Mouse (Mus musculus) kidney, embryonic 16.5 days (tissue): ENCODE measurements around the gene Wrap73. TPM values are rescaled to one million over a fixed set of nuclear protein-coding genes. Genes with fewer than 3 reads are reported as not detected.
A peak's percentile ranks its signal among the peaks of the same experiment; 100 is the strongest.

Source experiments
- ATAC-seq: fragments of 200-750 bp; cut with Nextera tagmentation; 2 replicates; pipeline ENCODE4 v1.8.0; 2017; ENCODE audit warnings: moderate TSS enrichment; ENCODE audit not compliant: low FRiP score, low TSS enrichment
- H3K27ac ChIP-seq: fragments of 300-500 bp; sonication (generic); 2 replicates; pipeline ENCODE4 v1.5.1; 2014; ENCODE audit warnings: low read length
- H3K27me3 ChIP-seq: fragments of 300-500 bp; sonication (generic); 2 replicates; pipeline ENCODE4 v1.6.1; 2014; ENCODE audit warnings: low read length, control low read depth, mixed read lengths; ENCODE audit not compliant: insufficient read depth
- H3K36me3 ChIP-seq: fragments of 300-500 bp; sonication (generic); 2 replicates; pipeline ENCODE4 v1.6.1; 2014; ENCODE audit warnings: low read length, control low read depth, mixed read lengths; ENCODE audit not compliant: insufficient read depth
- H3K4me1 ChIP-seq: fragments of 300-500 bp; sonication (generic); 2 replicates; pipeline ENCODE4 v1.6.1; 2014; ENCODE audit warnings: low read length, control low read depth, mixed read lengths; ENCODE audit not compliant: insufficient read depth
- H3K4me2 ChIP-seq: fragments of 300-500 bp; sonication (generic); replicated peaks from 2 replicates; pipeline ENCODE4 v1.6.1; 2014; ENCODE audit warnings: low read depth, low read length
- H3K4me3 ChIP-seq: fragments of 300-500 bp; sonication (generic); 2 replicates; pipeline ENCODE4 v1.5.1; 2014; ENCODE audit warnings: mild to moderate bottlenecking, low read length
- H3K9ac ChIP-seq: fragments of 300-500 bp; sonication (generic); replicated peaks from 2 replicates; pipeline ENCODE4 v1.6.1; 2014; ENCODE audit warnings: low read length
- H3K9me3 ChIP-seq: fragments of 300-500 bp; sonication (generic); 2 replicates; pipeline ENCODE4 v1.6.1; 2016; ENCODE audit warnings: low read length, control low read depth
- WGBS: fragments of 180-500 bp; shearing (Covaris S2); extraction: QIAGEN DNeasy Blood & Tissue Kit; methylation state at CpG from one replicate; pipeline ENCODE4 v1.1.7; 2014; 5-methylcytosine and 5-hydroxymethylcytosine counted together
- polyA plus RNA-seq: library from polyadenylated mRNA; unstranded; fragments of >200 nt; fragmentation: Nextera tagmentation; extraction: Ambion mirVana; gene quantifications from 2 replicates; pipeline ENCODE4 v1.2.1, GENCODE M21; 2015

Wrap73 gene
- polyA plus RNA-seq, 1 experiment from 2014 or later = 46.0 TPM

DNA sequence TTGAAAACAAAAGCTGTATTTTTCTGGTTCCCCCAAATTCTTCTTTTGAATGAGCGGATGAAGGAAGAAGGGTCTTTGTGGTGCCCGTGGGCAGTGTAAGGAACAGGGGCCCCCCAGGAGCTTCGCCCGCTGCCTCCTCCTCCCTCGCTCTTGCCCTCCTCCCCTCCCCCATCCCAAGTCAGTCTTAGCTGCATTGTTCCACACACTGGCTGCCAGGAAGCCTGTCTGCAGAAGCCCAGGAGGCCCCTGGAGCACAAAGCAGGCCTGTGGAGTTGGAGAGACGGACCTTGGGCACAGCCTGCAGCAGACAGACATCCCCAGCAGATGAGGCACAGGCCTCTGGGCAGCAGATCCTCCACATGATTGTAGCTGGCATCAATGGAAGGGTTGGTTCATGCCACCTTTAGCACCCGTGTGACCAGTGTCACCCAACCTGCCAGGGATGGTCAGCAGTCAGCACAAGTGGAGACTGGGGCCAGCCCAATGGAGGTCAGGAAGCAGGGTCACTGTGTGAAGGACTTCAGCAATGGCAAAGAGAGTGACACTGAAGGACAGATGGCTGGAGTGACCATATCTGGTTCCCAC is 56.3 kb downstream of the Wrap73 start:
- no peak for ATAC-seq
- Histone ChIP-seq H3K27me3 (no peaks in the 10 kb centered on the region), H3K4me3 (no peak overlapping the region), H3K27ac (no peak overlapping the region), H3K9me3 (peaks cover 3% of the 10 kb centered on the region; the same call in 1 of the 2 replicates), H3K4me2 (no peak overlapping the region), H3K36me3 (no peaks in the 10 kb centered on the region), H3K4me1 (no peaks in the 10 kb centered on the region), H3K9ac (no peak overlapping the region)
- WGBS = 63% methylated on average over 7 of the region's 7 CpGs

DNA sequence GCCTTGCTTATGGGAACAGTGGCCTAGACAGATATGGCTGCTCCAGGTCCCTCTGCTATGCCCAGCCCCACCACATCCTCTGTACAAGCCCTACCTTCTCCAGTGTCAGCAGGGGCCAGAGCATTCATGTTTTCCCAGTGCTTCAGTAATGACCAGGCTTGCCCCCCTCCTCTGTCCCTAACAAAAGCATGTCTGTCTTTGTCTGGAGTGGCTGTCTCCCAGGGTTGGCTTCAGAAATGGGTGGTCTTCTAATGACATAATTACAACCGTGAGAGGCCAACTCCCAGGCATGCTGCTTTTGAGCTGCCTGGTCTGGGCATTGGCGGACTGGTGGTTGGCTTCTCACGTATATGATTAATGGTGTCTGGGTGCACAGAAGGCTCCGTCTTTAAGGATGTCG is 59.3 kb downstream of the Wrap73 start:
- H3K27ac ChIP-seq = no peak overlapping the region
- no peak overlapping the region for H3K9ac ChIP-seq
- no peaks in the 10 kb centered on the region for H3K27me3 ChIP-seq
- ATAC-seq = no peak
- H3K4me1 ChIP-seq = no peaks in the 10 kb centered on the region
- no peaks in the 10 kb centered on the region for H3K36me3 ChIP-seq
- WGBS = 61% methylated on average over 5 of the region's 5 CpGs
- no peak overlapping the region for H3K4me2 ChIP-seq
- no peak overlapping the region for H3K4me3 ChIP-seq
- no peaks in the 10 kb centered on the region for H3K9me3 ChIP-seq

DNA sequence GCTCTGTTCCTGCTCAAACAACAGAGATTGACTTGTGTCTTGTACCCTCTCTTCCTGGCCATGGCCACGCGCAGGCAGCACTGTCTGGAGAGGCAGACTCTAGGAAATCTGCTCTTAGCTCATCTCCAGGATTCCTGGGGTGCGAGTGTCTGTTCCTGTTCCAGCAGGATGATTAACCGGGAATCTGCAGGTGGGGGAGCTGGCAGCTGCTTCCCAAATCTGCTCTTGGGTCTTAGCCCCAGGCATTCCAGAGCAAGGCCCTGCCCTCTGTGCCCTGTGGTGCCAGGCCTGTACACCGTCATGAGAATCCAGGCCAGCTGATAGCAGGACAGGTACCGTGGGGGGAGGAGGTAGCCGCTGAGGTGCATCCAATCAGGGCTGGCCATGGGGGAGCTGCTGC is 62.4 kb downstream of the Wrap73 start:
- H3K36me3 ChIP-seq = no peaks in the 10 kb centered on the region
- H3K4me1 ChIP-seq = 0 out of 2 replicates have a peak, but pooled peaks cover 3% of the 10 kb centered on the region
- no peak overlapping the region for H3K4me2 ChIP-seq
- H3K27me3 ChIP-seq = no peaks in the 10 kb centered on the region
- peak overlapping the region; percentile 15; the same call in 1 of the 2 replicates for H3K9ac ChIP-seq
- no peak for ATAC-seq
- no peak overlapping the region for H3K4me3 ChIP-seq
- no peaks in the 10 kb centered on the region for H3K9me3 ChIP-seq
- 70% methylated on average over 7 of the region's 7 CpGs for WGBS
- H3K27ac ChIP-seq = no peak overlapping the region

DNA sequence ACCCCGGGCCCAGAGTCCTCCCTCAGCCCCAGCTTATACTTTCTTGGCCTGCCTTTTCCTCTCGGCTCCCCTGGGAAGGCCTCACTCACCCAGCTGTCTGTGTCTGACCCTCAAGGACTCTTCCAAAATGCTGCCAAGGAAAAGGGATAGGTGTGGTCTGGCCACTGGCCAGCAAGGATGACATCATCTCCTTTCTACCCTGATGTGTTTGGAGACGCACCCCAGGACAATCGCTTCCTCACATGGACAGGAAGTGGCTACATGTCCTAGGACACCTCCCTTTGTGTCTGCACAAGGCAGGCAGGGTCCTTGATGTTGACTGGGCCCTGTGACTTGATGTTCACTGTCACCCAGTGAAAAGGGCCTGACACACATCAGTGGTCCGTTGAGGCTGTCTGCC is 63.2 kb downstream of the Wrap73 start:
- Histone ChIP-seq H3K4me2 (no peak overlapping the region), H3K36me3 (no peaks in the 10 kb centered on the region), H3K27ac (no peak overlapping the region), H3K4me3 (no peak overlapping the region), H3K4me1 (0 out of 2 replicates have a peak, but pooled peaks cover 3% of the 10 kb centered on the region), H3K27me3 (no peaks in the 10 kb centered on the region), H3K9me3 (no peaks in the 10 kb centered on the region), H3K9ac (no peak overlapping the region)
- no peak for ATAC-seq
- 67% methylated on average over 5 of the region's 5 CpGs for WGBS

DNA sequence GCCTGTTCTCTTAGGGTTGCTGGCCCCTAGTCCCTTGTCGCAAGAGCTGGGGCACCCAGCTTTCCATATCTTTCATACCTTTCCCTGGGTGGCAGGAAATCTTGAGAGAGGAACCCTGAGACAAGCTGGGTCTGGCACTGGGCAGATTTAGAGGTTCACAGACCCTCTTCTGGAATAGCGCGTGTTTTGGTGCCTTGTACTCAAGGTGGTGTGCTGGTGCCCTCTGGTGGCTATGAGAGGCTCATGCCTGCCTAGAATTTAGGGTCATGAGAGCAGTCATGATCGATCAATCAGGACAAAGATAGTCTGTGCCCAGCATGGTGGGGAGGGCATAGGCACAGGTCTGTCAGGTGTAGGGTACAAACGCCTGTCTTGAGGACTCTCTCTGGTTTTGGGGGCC is 65.1 kb downstream of the Wrap73 start:
- Histone ChIP-seq H3K27me3 (no peaks in the 10 kb centered on the region), H3K36me3 (no peaks in the 10 kb centered on the region), H3K9me3 (no peaks in the 10 kb centered on the region), H3K4me1 (0 out of 2 replicates have a peak, but pooled peaks cover 3% of the 10 kb centered on the region), H3K9ac (no peak overlapping the region), H3K4me3 (no peak overlapping the region), H3K4me2 (no peak overlapping the region), H3K27ac (no peak overlapping the region)
- 15% methylated on average over 5 of the region's 5 CpGs for WGBS
- ATAC-seq = no peak

DNA sequence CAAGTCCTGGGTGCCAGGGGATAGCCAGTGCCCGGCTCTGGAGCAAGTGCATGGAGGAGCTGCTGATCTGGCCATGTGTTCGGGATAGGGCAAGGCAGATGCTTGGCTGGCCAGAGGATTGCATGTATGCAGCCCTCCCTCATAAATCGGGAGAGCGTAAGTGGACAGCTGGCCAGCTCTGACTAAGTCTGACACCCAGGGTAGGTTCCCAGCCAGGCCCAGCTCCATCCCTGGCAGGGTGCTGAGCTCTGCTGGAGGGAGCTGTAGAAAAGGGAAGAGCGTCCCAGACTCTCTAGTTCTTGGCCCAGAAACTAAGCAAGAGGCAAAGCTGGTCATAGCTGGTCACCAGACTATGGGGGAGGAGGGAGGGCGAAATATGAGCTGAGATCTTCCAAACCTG is 66.9 kb downstream of the Wrap73 start:
- no peaks in the 10 kb centered on the region for H3K36me3 ChIP-seq
- no peak overlapping the region for H3K9ac ChIP-seq
- 53% methylated on average over 6 of the region's 6 CpGs for WGBS
- no peak for ATAC-seq
- no peak overlapping the region for H3K27ac ChIP-seq
- H3K4me1 ChIP-seq = 0 out of 2 replicates have a peak, but pooled peaks cover 3% of the 10 kb centered on the region
- no peak overlapping the region for H3K4me3 ChIP-seq
- H3K4me2 ChIP-seq = no peak overlapping the region
- H3K27me3 ChIP-seq = no peaks in the 10 kb centered on the region
- no peaks in the 10 kb centered on the region for H3K9me3 ChIP-seq

DNA sequence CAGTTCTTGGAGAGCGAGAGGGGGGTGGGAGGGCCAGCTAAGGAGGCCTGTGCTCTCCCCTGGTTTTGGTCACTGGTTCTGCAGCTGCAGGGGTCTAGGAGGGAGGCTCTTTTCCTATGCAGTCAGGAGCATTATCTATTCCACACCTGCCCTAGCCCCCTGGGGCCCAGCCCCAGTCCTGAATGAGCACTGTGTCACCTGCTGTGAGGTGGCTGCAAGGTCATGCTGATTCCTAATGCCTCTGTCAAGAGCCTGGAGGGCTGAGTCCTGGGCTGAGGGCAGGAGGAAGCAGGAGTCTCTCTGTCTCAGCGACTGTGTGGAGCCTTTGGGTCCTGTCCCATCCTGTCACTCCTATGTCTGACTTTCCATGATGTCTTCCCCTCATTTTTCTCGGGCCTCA is 67.7 kb downstream of the Wrap73 start:
- H3K4me2 ChIP-seq = no peak overlapping the region
- H3K4me1 ChIP-seq = 0 out of 2 replicates have a peak, but pooled peaks cover 3% of the 10 kb centered on the region
- no peak overlapping the region for H3K27ac ChIP-seq
- H3K4me3 ChIP-seq = no peak overlapping the region
- no peaks in the 10 kb centered on the region for H3K27me3 ChIP-seq
- H3K9ac ChIP-seq = no peak overlapping the region
- ATAC-seq = no peak
- no peaks in the 10 kb centered on the region for H3K36me3 ChIP-seq
- 17% methylated on average over 3 of the region's 3 CpGs for WGBS
- H3K9me3 ChIP-seq = no peaks in the 10 kb centered on the region

DNA sequence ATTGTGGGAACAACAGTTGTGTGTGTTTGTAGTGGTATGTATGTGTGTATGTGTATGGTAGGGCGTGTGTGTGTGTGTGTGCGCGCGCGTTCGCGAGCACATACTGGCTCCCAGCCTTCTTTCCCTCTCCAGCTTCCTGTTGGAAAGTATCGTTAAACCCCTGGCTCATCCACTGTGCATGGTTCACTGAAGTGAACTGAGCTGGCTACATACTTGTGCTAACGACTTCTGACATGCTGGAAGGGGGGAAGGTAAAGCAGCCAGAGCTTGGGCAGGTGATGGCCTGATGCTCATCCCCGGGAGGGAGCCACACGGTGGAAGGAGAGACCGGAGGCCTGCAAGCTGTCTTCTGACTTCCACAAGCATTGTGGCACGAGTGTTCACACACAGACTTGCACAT is 69.3 kb downstream of the Wrap73 start:
- Histone ChIP-seq H3K4me3 (no peak overlapping the region), H3K4me1 (0 out of 2 replicates have a peak, but pooled peaks cover 3% of the 10 kb centered on the region), H3K4me2 (no peak overlapping the region), H3K27ac (no peak overlapping the region), H3K27me3 (no peaks in the 10 kb centered on the region), H3K36me3 (no peaks in the 10 kb centered on the region), H3K9ac (no peak overlapping the region), H3K9me3 (no peaks in the 10 kb centered on the region)
- no peak for ATAC-seq
- WGBS = 71% methylated on average over 13 of the region's 13 CpGs

DNA sequence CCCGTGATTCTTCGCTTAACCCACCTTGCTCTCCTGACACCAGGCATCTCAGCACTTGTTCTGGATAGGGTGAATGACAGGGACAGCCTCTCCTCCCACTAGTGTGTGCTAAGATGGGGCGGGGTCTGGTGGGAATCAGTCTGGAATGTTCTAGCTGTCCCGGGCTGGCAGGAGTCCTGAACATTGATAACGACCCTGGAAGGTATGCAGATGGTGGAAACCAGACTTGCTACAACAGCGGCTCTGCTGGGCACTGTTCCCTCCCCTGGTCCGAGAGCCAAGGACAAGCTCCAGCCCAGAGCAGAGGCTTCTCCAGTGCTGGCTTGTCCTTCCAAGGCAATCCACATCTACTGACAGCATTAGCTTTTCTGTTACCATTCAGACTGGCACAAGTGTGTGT is 71.4 kb downstream of the Wrap73 start:
- ATAC-seq = no peak
- H3K27me3 ChIP-seq = no peaks in the 10 kb centered on the region

DNA sequence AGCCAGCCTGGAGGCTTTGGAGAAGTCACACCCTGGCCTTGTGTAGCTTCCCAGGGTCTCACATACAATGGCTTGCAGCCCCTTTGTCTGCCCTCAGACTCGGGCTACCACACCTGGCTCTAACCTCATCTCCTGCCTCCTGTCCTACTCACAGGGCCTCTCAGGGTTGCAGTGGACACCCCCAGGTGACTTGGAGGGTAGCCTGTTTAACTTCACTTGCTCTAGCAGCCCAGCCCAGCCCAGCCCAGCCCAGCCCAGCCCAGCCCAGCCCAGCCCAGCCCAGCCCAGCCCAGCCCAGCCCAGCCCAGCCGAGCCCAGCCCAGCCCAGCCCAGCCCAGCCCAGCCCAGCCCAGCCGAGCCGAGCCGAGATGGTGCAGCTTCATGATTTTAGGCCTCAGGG is 71.9 kb downstream of the Wrap73 start:
- H3K4me3 ChIP-seq = no peak overlapping the region
- H3K27ac ChIP-seq = no peak overlapping the region
- H3K9ac ChIP-seq = no peak overlapping the region
- 10% methylated on average over 5 of the region's 5 CpGs for WGBS
- H3K9me3 ChIP-seq = no peaks in the 10 kb centered on the region
- 0 out of 2 replicates have a peak, but pooled peaks cover 3% of the 10 kb centered on the region for H3K4me1 ChIP-seq
- no peak overlapping the region for H3K4me2 ChIP-seq
- no peak for ATAC-seq
- no peaks in the 10 kb centered on the region for H3K36me3 ChIP-seq
- H3K27me3 ChIP-seq = no peaks in the 10 kb centered on the region

More for the DNA sequence above, 71.4 kb downstream of the Wrap73 start:
- no peak overlapping the region for H3K4me3 ChIP-seq
- WGBS = 67% methylated on average over 7 of the region's 7 CpGs
- H3K9ac ChIP-seq = no peak overlapping the region
- no peak overlapping the region for H3K27ac ChIP-seq
- no peaks in the 10 kb centered on the region for H3K36me3 ChIP-seq
- H3K4me1 ChIP-seq = 0 out of 2 replicates have a peak, but pooled peaks cover 3% of the 10 kb centered on the region
- H3K9me3 ChIP-seq = no peaks in the 10 kb centered on the region
- no peak overlapping the region for H3K4me2 ChIP-seq
